Mouse (Mus musculus): Measurements from ENCODE around the gene RPS10-NUDT3. TPM values are rescaled to one million over a fixed set of nuclear protein-coding genes. Genes with fewer than 3 reads are reported as not detected.

RPS10-NUDT3 gene
- polyA plus RNA-seq, 1 experiment from 2014 or later = not detected

DNA sequence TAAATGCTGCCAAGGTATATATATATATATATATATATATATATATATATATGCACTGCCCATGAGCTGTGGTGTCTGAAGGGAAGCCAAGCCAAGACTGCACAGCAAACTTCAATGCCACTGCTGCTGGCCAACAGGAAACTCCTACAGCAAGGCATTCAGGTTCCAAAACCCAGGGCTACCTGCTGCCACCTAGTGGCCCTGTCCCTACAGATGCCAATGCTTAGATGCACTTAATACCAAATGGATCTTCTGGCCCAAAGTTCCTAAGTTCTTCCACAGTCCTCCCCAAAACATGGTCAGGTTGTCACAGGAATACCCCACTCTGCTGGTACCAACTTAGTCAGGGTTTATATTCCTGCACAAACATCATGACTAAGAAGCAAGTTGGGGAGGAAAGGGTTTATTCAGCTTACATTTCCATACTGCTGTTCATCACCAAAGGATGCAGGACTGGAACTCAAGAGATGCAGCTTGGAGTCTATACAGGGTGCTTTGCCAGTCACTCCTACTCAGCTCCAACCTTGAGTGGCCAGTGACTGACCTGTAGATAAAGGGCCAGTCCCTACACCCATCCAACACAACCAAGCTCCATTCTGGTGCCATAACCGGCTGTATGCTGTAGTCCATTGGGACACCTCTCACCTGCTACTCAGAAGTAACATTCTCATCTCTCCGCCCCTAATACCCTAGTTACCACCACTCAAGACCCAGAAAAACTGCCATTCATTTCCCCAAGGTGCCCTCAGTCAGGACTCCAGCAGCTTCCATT, 5.6 kb downstream of the RPS10-NUDT3 start:
- H3K4me3 ChIP-seq (ENCODE audit: low read length) = no peak overlapping the region
- H3K4me2 ChIP-seq (ENCODE audit: low read depth, low read length) = no peak overlapping the region
- no peaks in the 10 kb centered on the region for H3K27me3 ChIP-seq (ENCODE audit: control insufficient read depth, insufficient read depth, low read depth, low read length)
- peaks cover 10% of the 10 kb centered on the region for H3K4me1 ChIP-seq (replicated peaks; ENCODE audit: control insufficient read depth, insufficient read depth, low read length)
- no peaks in the 10 kb centered on the region for H3K9me3 ChIP-seq (ENCODE audit: control insufficient read depth, low read length)
- ATAC-seq (ENCODE audit: low read depth) = peak; percentile 39
- H3K9ac ChIP-seq (ENCODE audit: low read length) = no peak overlapping the region
- no peak overlapping the region for H3K27ac ChIP-seq (ENCODE audit: low read length)
- H3K36me3 ChIP-seq (ENCODE audit: control insufficient read depth, insufficient read depth, low read length) = peaks cover 34% of the 10 kb centered on the region
- WGBS = 62% methylated on average over 2 of the region's 2 CpGs

DNA sequence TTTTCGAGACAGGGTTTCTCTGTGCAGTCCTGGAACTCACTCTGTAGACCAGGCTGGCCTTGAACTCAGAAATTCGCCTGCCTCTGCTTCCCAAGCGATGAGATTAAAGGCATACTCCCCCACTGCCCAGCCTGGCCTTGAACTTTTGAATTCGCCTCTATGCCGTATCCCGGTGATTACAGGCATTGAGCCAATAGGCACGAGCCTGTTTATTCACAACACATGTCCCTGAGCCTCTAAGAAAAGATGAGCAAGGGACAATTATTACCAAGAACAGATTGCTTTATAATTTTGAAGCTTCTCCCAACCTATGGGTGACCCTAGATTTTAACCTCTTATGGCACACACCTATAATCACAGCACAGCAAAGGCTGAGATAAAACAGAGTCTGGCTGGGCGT, 6.6 kb downstream of the RPS10-NUDT3 start:
- 86% methylated on average over 8 of the region's 8 CpGs for WGBS
- Histone ChIP-seq H3K4me3 (ENCODE audit: low read length) (no peak overlapping the region), H3K9me3 (ENCODE audit: control insufficient read depth, low read length) (no peaks in the 10 kb centered on the region), H3K4me2 (ENCODE audit: low read depth, low read length) (no peak overlapping the region), H3K4me1 (replicated peaks; ENCODE audit: control insufficient read depth, insufficient read depth, low read length) (peaks cover 9% of the 10 kb centered on the region), H3K36me3 (ENCODE audit: control insufficient read depth, insufficient read depth, low read length) (peaks cover 30% of the 10 kb centered on the region), H3K27me3 (ENCODE audit: control insufficient read depth, insufficient read depth, low read depth, low read length) (no peaks in the 10 kb centered on the region), H3K9ac (ENCODE audit: low read length) (no peak overlapping the region), H3K27ac (ENCODE audit: low read length) (no peak overlapping the region)
- no peak for ATAC-seq (ENCODE audit: low read depth)

DNA sequence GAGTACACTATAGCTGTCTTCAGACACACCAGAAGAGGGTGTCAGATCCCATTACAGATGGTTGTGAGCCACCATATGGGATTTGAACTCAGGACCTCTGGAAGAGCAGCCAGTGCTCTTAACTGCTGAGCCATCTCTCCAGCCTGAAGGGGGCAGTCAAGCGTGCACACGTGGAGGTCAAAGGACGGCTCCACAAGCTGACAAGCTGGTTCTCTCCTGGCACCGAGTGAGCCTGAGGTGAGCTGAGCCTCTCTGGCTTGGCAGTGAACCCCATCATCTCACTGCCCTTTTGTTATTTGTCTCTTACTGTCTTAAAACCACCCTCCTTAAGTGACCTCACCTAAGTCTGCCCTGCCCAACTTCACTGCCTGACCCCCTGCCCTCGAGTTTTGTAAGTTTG, 7.6 kb downstream of the RPS10-NUDT3 start:
- Histone ChIP-seq H3K4me1 (replicated peaks; ENCODE audit: control insufficient read depth, insufficient read depth, low read length) (peaks cover 5% of the 10 kb centered on the region), H3K27ac (ENCODE audit: low read length) (no peak overlapping the region), H3K9ac (ENCODE audit: low read length) (no peak overlapping the region), H3K9me3 (ENCODE audit: control insufficient read depth, low read length) (no peaks in the 10 kb centered on the region), H3K4me2 (ENCODE audit: low read depth, low read length) (no peak overlapping the region), H3K27me3 (ENCODE audit: control insufficient read depth, insufficient read depth, low read depth, low read length) (no peaks in the 10 kb centered on the region), H3K36me3 (ENCODE audit: control insufficient read depth, insufficient read depth, low read length) (peaks cover 26% of the 10 kb centered on the region), H3K4me3 (ENCODE audit: low read length) (no peak overlapping the region)
- no peak for ATAC-seq (ENCODE audit: low read depth)
- 46% methylated on average over 5 of the region's 5 CpGs for WGBS

- Histone ChIP-seq H3K27me3 (ENCODE audit: control insufficient read depth, insufficient read depth, low read depth, low read length) (no peaks in the 10 kb centered on the region), H3K36me3 (ENCODE audit: control insufficient read depth, insufficient read depth, low read length) (peaks cover 18% of the 10 kb centered on the region), H3K9me3 (ENCODE audit: control insufficient read depth, low read length) (no peaks in the 10 kb centered on the region), H3K4me1 (replicated peaks; ENCODE audit: control insufficient read depth, insufficient read depth, low read length) (peaks cover 8% of the 10 kb centered on the region), H3K4me2 (ENCODE audit: low read depth, low read length) (no peak overlapping the region), H3K9ac (ENCODE audit: low read length) (no peak overlapping the region), H3K4me3 (ENCODE audit: low read length) (no peak overlapping the region), H3K27ac (ENCODE audit: low read length) (no peak overlapping the region)
- WGBS = 27% methylated on average over 5 of the region's 5 CpGs
- ATAC-seq (ENCODE audit: low read depth) = no peak
Measured at GRCm38 (mm10) chr17:27626681-27627080, 8.3 kb downstream of the RPS10-NUDT3 start.

DNA sequence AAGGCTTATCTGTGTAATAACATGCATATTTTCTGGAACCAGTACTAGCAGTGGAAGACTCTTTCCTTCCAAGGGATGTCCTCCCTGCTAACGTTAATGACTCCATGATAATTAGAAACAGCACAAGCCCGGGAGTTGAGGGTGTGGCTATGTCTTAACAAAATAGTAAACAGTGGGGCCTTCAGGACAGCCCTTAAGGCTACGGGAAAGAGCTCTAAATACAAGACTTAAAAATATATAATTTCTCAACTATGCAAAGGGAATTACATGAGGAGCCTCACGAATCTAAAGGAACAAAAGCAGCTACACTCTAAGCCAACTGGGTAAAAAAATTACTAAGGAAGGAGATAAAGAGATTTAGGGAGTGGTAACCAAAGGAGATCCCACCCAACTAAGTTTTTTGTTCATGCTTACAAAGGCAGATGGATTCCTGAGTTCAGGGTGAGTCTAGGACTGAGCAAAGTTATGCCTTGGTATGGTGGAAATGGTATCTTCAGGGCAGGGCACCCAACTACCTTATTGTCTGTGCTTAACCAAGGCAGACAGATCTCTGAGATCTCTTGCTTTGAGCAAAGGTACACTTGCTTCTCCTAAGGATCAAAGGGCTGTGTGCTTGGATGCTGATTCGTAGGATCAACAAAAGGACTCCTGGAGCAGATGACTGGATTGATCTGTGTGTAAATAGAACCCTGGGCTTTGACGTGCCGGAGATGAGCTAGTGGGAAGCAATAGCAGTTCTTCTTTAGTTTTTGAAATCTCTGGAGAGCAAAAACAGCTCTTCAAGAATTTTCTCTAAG, 9.4 kb downstream of the RPS10-NUDT3 start:
- H3K4me2 ChIP-seq (ENCODE audit: low read depth, low read length) = no peak overlapping the region
- no peak overlapping the region for H3K27ac ChIP-seq (ENCODE audit: low read length)
- no peaks in the 10 kb centered on the region for H3K27me3 ChIP-seq (ENCODE audit: control insufficient read depth, insufficient read depth, low read depth, low read length)
- H3K4me3 ChIP-seq (ENCODE audit: low read length) = no peak overlapping the region
- H3K4me1 ChIP-seq (replicated peaks; ENCODE audit: control insufficient read depth, insufficient read depth, low read length) = peaks cover 16% of the 10 kb centered on the region
- no peaks in the 10 kb centered on the region for H3K9me3 ChIP-seq (ENCODE audit: control insufficient read depth, low read length)
- ATAC-seq (ENCODE audit: low read depth) = no peak
- H3K36me3 ChIP-seq (ENCODE audit: control insufficient read depth, insufficient read depth, low read length) = peaks cover 8% of the 10 kb centered on the region
- WGBS = 44% methylated on average over 7 of the region's 7 CpGs
- no peak overlapping the region for H3K9ac ChIP-seq (ENCODE audit: low read length)

DNA sequence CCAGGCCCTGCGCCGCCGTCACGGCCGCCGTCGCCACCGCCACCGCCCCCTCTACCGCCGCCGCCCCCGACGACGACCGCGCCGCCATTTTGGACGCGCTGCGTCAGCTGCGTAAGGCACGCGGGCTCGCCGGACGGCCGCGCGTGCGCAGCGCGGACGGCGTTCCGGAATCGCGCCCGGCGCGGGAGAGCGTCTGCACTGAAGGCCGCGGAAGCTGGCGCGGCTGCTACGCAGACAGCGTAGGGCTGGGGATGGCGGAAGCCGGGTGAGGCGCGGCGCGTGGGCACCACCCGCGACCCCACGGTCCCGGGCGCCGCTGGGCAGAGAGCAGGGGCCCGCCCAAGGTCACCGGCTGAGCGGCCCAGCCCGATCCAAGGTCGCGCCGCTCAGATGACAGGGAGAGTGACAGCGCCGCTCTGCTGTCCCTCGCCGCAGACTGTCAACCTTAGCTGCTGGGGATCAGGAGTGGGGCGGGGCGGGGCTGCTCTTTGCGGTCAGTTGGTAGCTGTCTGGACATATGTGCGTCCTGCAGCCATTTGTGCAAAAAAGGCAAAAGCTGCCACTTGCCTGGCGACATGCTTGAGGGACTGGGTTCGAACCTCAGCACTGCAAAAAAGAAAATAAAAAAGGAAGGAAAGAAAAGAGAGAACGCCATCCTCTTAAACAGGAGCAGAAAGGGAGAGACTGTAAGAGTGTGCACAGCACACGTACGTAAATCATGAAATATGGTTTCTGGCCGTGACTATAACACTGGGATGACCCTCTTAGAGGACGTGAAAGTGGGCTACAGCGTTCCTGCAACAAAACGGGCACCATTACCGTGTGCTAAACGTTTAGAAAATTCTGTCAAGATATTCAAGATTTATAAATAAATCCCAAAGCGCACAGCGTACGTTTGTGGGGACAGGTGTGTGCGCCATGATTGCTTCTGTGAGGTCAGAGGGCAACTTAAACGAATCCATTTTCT, 11.4 kb downstream of the RPS10-NUDT3 start, which contains the start of gene Nudt3:
TSS of gene Nudt3 (minus strand) at position 136 of the 967 bp plus-strand sequence.
- no peaks in the 10 kb centered on the region for H3K36me3 ChIP-seq (ENCODE audit: control insufficient read depth, insufficient read depth, low read length)
- H3K4me3 ChIP-seq (ENCODE audit: low read length) = peak within 1 kb of the TSS; percentile 89
- peak within 1 kb of the TSS; percentile 91 for H3K27ac ChIP-seq (ENCODE audit: low read length)
- H3K27me3 ChIP-seq (ENCODE audit: control insufficient read depth, insufficient read depth, low read depth, low read length) = no peaks in the 10 kb centered on the region
- peak; percentile 95 for ATAC-seq (ENCODE audit: low read depth)
- peak within 1 kb of the TSS; percentile 98 for H3K9ac ChIP-seq (ENCODE audit: low read length)
- peak within 1 kb of the TSS; percentile 70 for H3K4me2 ChIP-seq (ENCODE audit: low read depth, low read length)
- peaks cover 19% of the 10 kb centered on the region for H3K4me1 ChIP-seq (replicated peaks; ENCODE audit: control insufficient read depth, insufficient read depth, low read length)
- H3K9me3 ChIP-seq (ENCODE audit: control insufficient read depth, low read length) = no peaks in the 10 kb centered on the region
- 5% methylated on average over 68 of the region's 91 CpGs for WGBS

- Histone ChIP-seq H3K4me1 (replicated peaks; ENCODE audit: control insufficient read depth, insufficient read depth, low read length) (peaks cover 19% of the 10 kb centered on the region), H3K27me3 (ENCODE audit: control insufficient read depth, insufficient read depth, low read depth, low read length) (no peaks in the 10 kb centered on the region), H3K36me3 (ENCODE audit: control insufficient read depth, insufficient read depth, low read length) (peaks cover 1% of the 10 kb centered on the region; the same call in 1 of the 2 replicates), H3K4me3 (ENCODE audit: low read length) (peak overlapping the region; percentile 89), H3K27ac (ENCODE audit: low read length) (peak overlapping the region; percentile 91), H3K9me3 (ENCODE audit: control insufficient read depth, low read length) (no peaks in the 10 kb centered on the region), H3K9ac (ENCODE audit: low read length) (peak overlapping the region; percentile 98), H3K4me2 (ENCODE audit: low read depth, low read length) (peak overlapping the region; percentile 70)
- ATAC-seq (ENCODE audit: low read depth) = peak; percentile 76
- under 1% methylated on average over 54 of the region's 80 CpGs for WGBS
Measured at GRCm38 (mm10) chr17:27622611-27623359, 12.2 kb downstream of the RPS10-NUDT3 start.

GRCm38 (mm10) chr17:27621705-27622531, 13.1 kb downstream of the RPS10-NUDT3 start:
- Histone ChIP-seq H3K27ac (ENCODE audit: low read length) (peak overlapping the region; percentile 91), H3K4me1 (replicated peaks; ENCODE audit: control insufficient read depth, insufficient read depth, low read length) (peaks cover 19% of the 10 kb centered on the region), H3K27me3 (ENCODE audit: control insufficient read depth, insufficient read depth, low read depth, low read length) (no peaks in the 10 kb centered on the region), H3K9me3 (ENCODE audit: control insufficient read depth, low read length) (no peaks in the 10 kb centered on the region), H3K4me3 (ENCODE audit: low read length) (peak overlapping the region; percentile 89), H3K9ac (ENCODE audit: low read length) (peak overlapping the region; percentile 98), H3K36me3 (ENCODE audit: control insufficient read depth, insufficient read depth, low read length) (peaks cover 2% of the 10 kb centered on the region; the same call in 1 of the 2 replicates), H3K4me2 (ENCODE audit: low read depth, low read length) (peak overlapping the region; percentile 70)
- no peak for ATAC-seq (ENCODE audit: low read depth)
- WGBS = 2% methylated on average over 23 of the region's 23 CpGs
